Comparison of ENCODE assay signal across 9 mouse cellular contexts in the genomic region with DNA sequence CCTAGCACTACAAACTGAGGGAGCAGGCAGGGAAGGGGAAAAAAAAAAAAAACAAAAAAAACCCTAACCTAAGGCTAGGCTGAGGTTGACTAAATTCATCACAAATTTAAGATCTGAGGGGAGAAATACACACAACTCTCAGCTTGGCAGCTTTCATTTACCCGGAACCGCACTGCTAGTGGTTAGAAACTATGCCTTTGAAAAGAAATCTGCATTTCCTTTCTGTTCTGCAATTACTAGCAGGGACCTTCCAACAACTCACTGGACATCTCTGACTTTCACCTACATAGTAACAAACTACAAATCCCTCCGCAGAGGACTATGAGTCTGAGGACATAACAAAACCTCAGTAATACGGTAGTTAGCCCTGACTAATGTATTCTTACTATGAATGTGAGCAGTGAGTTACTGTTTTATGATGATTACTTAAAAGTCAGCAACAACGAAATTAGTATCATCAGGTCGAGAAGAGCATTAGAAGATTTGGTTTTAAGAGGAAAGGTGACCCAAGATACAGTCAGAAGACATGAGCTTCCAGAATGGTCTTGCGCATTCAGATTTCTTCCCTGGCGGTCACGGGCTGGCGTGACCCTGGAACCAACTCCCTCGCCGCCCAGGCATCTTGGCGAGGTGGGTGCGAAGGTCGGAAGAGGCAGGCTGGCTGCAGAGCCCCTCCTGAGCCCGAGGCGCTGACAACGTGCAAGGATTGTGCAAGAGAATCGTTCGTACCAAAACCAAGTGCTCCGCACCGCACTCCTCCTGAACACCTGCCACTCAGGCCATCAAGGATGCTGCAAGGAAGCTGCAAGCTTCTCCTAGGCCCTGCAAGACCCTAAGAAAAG. TPM values are rescaled to one million over a fixed set of nuclear protein-coding genes. Genes with fewer than 3 reads are reported as not detected.
DNase-seq lines count a peak whose midpoint lies in the region; ATAC-seq and TF ChIP-seq lines count a peak whose summit lies in the region.
"Had no signal": no experiment of that assay in that cellular context is flagged by ENCODE, and none has a peak within 500 bp of the region (broad histone marks: within the 10 kb centered on the region; RNA-seq: fewer than 3 reads in every experiment).

No protein-coding gene starts in this region.

- no peak for TF ChIP-seq CTCF in layer of hippocampus, adult 2 months (conservative IDR thresholded peaks at IDR 0.05)

- peak overlapping the region; percentile 79 for H3K4me2 ChIP-seq in hindbrain, embryonic 11.5 days (replicated peaks; ENCODE audit: low read depth, low read length)

- WGBS in hindbrain, embryonic 11.5 days, result 7% methylated on average over 22 of the region's 22 CpGs
- WGBS in midbrain, embryonic 10.5 days, result 7% methylated on average over 22 of the region's 22 CpGs

- H3K36me3 ChIP-seq in hindbrain, embryonic 11.5 days (ENCODE audit: control insufficient read depth, insufficient read depth, low read length), result no peaks in the 10 kb centered on the region
- H3K36me3 ChIP-seq in midbrain, embryonic 10.5 days, result peaks cover 34% of the 10 kb centered on the region

- H3K4me3 ChIP-seq in layer of hippocampus, adult 2 months, result peak overlapping the region; percentile 87
- peak overlapping the region; percentile 88 for H3K4me3 ChIP-seq in hindbrain, embryonic 11.5 days (ENCODE audit: low read depth, low read length)
- peak overlapping the region; percentile 82 for H3K4me3 ChIP-seq in midbrain, embryonic 10.5 days

- ATAC-seq in hindbrain, embryonic 11.5 days (ENCODE audit: low FRiP score), result no peak

- peak overlapping the region; percentile 98 for H3K27ac ChIP-seq in layer of hippocampus, adult 2 months
- peak overlapping the region; percentile 84 for H3K27ac ChIP-seq in hindbrain, embryonic 11.5 days (ENCODE audit: low read depth, low read length)
- peak overlapping the region; percentile 96 for H3K27ac ChIP-seq in midbrain, embryonic 10.5 days (replicated peaks)

- H3K9me3 ChIP-seq in hindbrain, embryonic 11.5 days (ENCODE audit: control insufficient read depth, low read length), result no peaks in the 10 kb centered on the region
- H3K9me3 ChIP-seq in midbrain, embryonic 10.5 days (replicated peaks), result no peaks in the 10 kb centered on the region

- no peaks in the 10 kb centered on the region for H3K4me1 ChIP-seq in hindbrain, embryonic 11.5 days (replicated peaks; ENCODE audit: control insufficient read depth, insufficient read depth, low read length)
- H3K4me1 ChIP-seq in midbrain, embryonic 10.5 days, result peaks cover 33% of the 10 kb centered on the region

- DNase-seq in layer of hippocampus, adult 2 months (ENCODE audit: low spot score in 2 of 2), result no peak
- no peak for DNase-seq in layer of hippocampus, adult 9-11 months
- peak; percentile 36 for DNase-seq in adipocyte (ENCODE audit: low spot score)
- DNase-seq in hindbrain, embryonic 11.5 days (ENCODE audit: low spot score), result no peak
- DNase-seq in midbrain, embryonic 10.5 days (ENCODE audit: low spot score), result no peak
- DNase-seq in yolk sac, embryonic 10.5 days (ENCODE audit: low spot score), result no peak
- no peak for DNase-seq in thymus, postnatal 36 days
- DNase-seq in layer of hippocampus, postnatal 36 days, result no peak

- peak overlapping the region; percentile 79 for H3K9ac ChIP-seq in hindbrain, embryonic 11.5 days (ENCODE audit: low read depth, low read length)

- H3K27me3 ChIP-seq in hindbrain, embryonic 11.5 days (ENCODE audit: control insufficient read depth, insufficient read depth, low read length), result no peaks in the 10 kb centered on the region
- no peaks in the 10 kb centered on the region for H3K27me3 ChIP-seq in midbrain, embryonic 10.5 days (ENCODE audit: low read depth, poor library complexity, severe bottlenecking)

RNA-seq across cellular contexts. Expression of a gene that starts 14.2 kb away (rescaled TPM):
- 100 to 1,000 TPM; 503 to 542 TPM for total RNA-seq in layer of hippocampus, adult 2 months (2021)
- polyA plus RNA-seq in hindbrain, embryonic 11.5 days (2014; fragmentation: Nextera tagmentation; extraction: Ambion mirVana), result 732 and 754 TPM in 2 replicates
- polyA plus RNA-seq in midbrain, embryonic 10.5 days (2016; fragmentation: Nextera tagmentation; extraction: Ambion mirVana), result 740 and 757 TPM in 2 replicates
- total RNA-seq in layer of hippocampus, postnatal 36 days (2021), result 100 to 1,000 TPM; 511 to 514 TPM

RNA-seq across cellular contexts. Expression of a gene that starts 14.4 kb away (rescaled TPM):
- 10 to 100 TPM; 36.5 to 37.6 TPM for total RNA-seq in layer of hippocampus, adult 2 months (2021)
- polyA plus RNA-seq in hindbrain, embryonic 11.5 days (2014; fragmentation: Nextera tagmentation; extraction: Ambion mirVana), result 66.1 and 66.7 TPM in 2 replicates
- polyA plus RNA-seq in midbrain, embryonic 10.5 days (2016; fragmentation: Nextera tagmentation; extraction: Ambion mirVana), result 73.3 and 85.7 TPM in 2 replicates
- total RNA-seq in layer of hippocampus, postnatal 36 days (2021), result 10 to 100 TPM; 46.3 to 51.8 TPM

RNA-seq across cellular contexts. Expression of a gene that starts 27.1 kb away (rescaled TPM):
- total RNA-seq in layer of hippocampus, adult 2 months (2021), result 100 to 1,000 TPM; 154 to 156 TPM
- polyA plus RNA-seq in hindbrain, embryonic 11.5 days (2014; fragmentation: Nextera tagmentation; extraction: Ambion mirVana), result 358 and 366 TPM in 2 replicates
- 354 and 369 TPM in 2 replicates for polyA plus RNA-seq in midbrain, embryonic 10.5 days (2016; fragmentation: Nextera tagmentation; extraction: Ambion mirVana)
- total RNA-seq in layer of hippocampus, postnatal 36 days (2021), result 100 to 1,000 TPM; 147 to 150 TPM

RNA-seq across cellular contexts. Expression of a gene that starts 58.0 kb away (rescaled TPM):
- not detected for total RNA-seq in layer of hippocampus, adult 2 months (2021)
- 0.11 and 0.14 TPM in 2 replicates for polyA plus RNA-seq in hindbrain, embryonic 11.5 days (2014; fragmentation: Nextera tagmentation; extraction: Ambion mirVana)
- polyA plus RNA-seq in midbrain, embryonic 10.5 days (2016; fragmentation: Nextera tagmentation; extraction: Ambion mirVana), result not detected in 2 replicates
- total RNA-seq in layer of hippocampus, postnatal 36 days (2021), result not detected
- total RNA-seq: hematopoietic stem cell, adult 5-6 weeks had no signal

RNA-seq across cellular contexts. Expression of a gene that starts 58.9 kb away (rescaled TPM):
- 10 to 100 TPM; 52.8 to 55.4 TPM for total RNA-seq in layer of hippocampus, adult 2 months (2021)
- 176 and 182 TPM in 2 replicates for polyA plus RNA-seq in hindbrain, embryonic 11.5 days (2014; fragmentation: Nextera tagmentation; extraction: Ambion mirVana)
- polyA plus RNA-seq in midbrain, embryonic 10.5 days (2016; fragmentation: Nextera tagmentation; extraction: Ambion mirVana), result 233 and 242 TPM in 2 replicates
- total RNA-seq in layer of hippocampus, postnatal 36 days (2021), result 10 to 100 TPM; 56.9 to 58.1 TPM
